Mouse (Mus musculus): ENCODE data around the gene Gm5168.
"Not testable (repeated sequence)": the region's sequence is repeated elsewhere in the genome, so short reads cannot be mapped to it uniquely, and the experiment has no call there.

Gene Gm5168

GRCm38 (mm10) chrX:26050941-26051340 is at the start of gene Gm5168:
Gene Gm5168, minus strand, starts transcription at chrX:26051041.
- not testable (repeated sequence) for DNase-seq (ENCODE audit: low spot score)
